Mouse (Mus musculus): ENCODE measurements around the gene Arsg.
A peak's percentile ranks its signal among the peaks of the same experiment; 100 is the strongest.

Gene Arsg

GRCm38 (mm10) chr11:109473171-109474085, at the start of gene Arsg, which contains the start of gene Slc16a6:
Gene Arsg (plus strand): TSS chr11:109473374.
Gene Slc16a6 (minus strand): TSS chr11:109473598.
- DNase-seq (ENCODE audit: low spot score in 2 of 2) = peak; percentile 91 to 92

DNA sequence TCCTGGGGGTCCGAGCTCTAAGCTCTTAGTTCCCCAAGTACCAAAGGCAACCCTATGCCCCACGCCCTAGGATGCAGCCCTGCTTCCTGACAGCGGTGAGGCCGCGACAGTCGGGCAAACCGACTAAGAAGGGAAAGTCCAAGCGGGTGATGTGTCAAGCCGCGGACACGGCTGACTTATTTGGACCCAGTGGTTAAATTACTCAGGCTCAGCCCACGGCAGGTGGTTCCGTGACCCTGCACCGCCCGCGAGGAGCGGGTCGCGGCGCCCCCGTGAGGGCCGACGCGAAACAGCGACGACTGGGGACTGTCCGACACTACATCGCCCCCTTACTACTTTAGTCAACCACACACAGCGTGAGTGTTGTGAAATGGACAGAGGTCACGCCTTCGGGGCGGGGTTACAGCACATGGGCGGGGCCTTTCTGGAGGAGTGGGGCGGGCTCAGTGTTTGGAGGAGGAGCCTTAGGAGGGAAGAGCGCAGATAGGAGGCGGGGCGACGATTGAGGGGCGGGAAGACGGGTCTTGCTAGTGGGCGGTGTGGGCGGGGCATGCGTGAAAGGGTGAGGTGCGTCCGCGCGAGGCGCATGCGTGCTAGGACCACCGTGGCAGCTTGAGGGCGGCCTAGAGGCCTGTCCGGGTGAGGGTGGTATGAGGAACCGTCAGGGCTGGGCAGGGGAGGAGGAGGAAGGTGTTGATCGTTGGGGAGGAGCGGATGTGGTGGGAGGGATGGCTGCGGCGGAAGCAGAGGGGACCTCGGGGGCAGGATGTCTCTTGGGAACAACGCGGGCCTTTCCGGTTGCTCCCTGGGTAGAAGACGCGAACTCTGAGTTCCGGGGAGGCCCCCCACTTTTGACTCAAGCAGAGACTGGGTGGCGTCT, 47.5 kb upstream of the Arsg start, which contains the start of gene Amz2:
Gene Amz2, plus strand, starts transcription at position 555 of the 880 bp plus-strand sequence.
- peak; percentile 99 for DNase-seq (ENCODE audit: low spot score in 2 of 2)

- DNase-seq (ENCODE audit: low spot score in 2 of 2) = no peak
Measured at GRCm38 (mm10) chr11:109426272-109426586, 46.9 kb upstream of the Arsg start.

DNA sequence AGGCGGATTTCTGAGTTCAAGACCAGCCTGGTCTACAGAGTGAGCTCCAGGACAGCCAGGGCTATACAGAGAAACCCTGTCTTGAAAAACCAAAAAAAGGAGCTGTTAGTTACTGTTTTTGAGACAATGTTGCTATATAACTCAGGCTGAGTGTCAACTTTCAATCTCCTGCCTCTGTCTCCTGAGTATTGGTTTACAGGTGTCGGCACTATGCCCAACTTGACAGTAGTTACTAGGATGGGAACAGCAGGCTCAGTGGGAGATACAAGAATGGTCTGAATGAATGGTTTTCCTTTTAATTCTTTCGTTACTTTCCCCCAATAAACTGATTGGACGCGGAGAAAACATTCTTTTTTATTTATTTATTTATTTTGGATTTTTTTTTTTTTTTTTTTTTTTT, 45.8 kb upstream of the Arsg start:
- DNase-seq (ENCODE audit: low spot score in 2 of 2) = no peak

DNA sequence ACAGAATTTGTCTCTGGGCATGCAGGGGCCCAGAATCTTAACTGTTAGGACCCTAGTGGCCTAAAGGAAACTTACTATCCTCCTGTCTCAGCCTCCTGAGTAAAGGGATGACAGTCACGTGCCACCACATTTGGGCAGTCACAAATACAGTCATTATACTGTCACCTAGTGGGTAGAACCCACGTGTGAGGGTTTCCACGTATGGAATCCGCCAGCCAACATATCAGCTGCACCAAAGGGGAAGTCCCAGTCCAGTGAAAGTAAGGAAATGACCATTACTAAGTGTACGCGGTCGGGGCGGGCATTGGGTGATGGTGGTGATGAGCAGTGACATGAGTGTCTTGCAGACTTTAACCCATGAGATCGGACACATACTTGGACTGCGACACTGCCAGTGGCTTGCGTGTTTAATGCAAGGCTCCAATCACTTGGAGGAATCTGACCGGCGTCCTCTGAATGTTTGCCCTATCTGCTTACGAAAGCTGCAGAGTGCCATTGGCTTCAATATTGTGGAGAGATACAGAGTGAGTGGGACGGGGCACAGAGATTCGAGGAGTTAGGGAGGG, 38.9 kb upstream of the Arsg start:
- DNase-seq (ENCODE audit: low spot score in 2 of 2) = no peak

DNA sequence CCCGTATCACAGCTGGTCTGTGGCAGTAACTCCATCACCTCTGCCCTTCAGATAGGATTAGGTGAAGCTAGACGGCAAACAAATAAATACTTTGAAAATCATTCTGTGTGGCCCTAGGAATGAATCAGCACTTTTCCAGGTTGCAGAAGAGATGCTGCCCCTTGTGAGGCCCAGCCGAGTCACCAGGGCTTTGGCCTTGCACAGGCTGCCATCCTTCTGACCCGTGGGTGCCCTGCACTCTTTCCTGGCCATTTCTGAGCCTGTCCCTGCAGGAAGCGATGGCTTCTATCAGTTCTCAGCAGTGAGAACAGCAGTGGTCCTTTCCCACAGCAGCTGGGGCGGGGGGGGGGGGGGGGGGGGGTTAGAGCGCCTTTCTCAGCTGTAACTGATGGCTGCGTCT, 36.3 kb upstream of the Arsg start:
- DNase-seq (ENCODE audit: low spot score in 2 of 2) = no peak

DNA sequence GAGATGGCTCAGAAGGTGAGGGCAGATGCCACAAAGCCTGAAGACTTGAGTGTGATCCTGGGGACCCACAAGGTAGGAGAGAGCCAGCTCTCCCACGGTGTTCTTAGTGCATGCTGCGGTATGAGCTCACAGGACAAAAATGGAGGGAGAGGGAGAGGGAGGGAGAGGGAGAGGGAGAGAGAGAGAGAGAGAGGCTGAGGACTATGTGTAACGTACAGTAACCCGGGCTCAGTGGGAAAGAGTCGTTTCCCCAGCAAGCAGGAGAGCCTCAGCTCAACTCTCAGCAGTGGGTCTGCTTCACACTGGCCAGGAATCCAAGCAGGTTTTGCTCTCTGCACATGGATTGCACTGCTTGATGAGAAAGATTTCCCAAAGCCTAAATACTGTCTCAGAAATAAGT, 34.0 kb upstream of the Arsg start:
- DNase-seq (ENCODE audit: low spot score in 2 of 2) = no peak

GRCm38 (mm10) chr11:109439829-109440340, 33.3 kb upstream of the Arsg start:
- DNase-seq (ENCODE audit: low spot score in 2 of 2) = peak; percentile 82

- no peak for DNase-seq (ENCODE audit: low spot score in 2 of 2)
Measured at GRCm38 (mm10) chr11:109440641-109441040, 32.5 kb upstream of the Arsg start.

DNA sequence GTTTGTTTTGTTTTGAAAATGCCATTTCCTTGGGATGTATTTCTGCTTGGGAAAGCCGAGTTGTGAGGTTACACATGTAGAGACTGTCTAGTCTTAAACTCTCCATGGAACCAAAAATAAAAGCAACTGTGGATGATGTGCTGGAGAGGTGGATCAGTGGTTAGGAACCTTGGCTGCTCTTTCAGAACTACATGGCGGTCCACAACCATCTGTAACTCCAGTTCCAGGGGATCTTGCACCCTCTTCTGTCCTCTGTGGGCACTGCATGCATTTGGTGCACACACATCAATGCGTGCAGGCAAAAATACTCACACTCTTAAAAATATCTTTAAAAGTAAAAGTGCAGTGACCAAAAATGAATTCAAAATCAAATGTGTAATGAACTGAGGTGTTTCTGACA, 32.1 kb upstream of the Arsg start:
- peak in 1 of 2 experiments; percentile 51 for DNase-seq (ENCODE audit: low spot score in 2 of 2)

DNA sequence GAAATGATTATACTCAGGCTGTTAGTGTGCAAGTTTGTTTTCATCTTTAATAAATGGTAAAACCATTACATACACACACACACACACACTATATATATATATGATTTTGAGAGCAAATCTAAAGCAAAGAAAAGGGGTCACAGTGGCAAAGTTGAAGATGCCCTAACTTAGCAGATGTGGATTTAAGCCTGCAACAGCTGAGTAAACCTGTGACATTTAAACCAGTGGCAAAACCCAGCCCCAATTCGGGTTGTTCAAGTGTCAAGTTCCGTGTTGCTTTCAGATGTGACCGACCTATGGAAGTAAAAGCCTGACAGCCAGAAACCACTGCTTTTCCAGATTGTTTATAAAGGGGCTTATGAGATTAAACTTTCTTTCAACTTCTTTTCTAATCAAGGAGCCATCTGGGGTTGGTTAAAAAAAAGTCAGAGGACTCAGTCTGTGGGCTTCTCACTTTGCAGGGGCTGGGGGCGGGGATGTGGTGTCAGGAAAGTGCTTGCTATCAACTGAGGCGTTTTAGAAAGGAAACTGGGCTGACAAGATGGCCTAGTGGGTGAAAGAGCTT, 30.9 kb upstream of the Arsg start:
- no peak for DNase-seq (ENCODE audit: low spot score in 2 of 2)

- DNase-seq (ENCODE audit: low spot score in 2 of 2) = no peak
Measured at GRCm38 (mm10) chr11:109443468-109444263, 29.5 kb upstream of the Arsg start.

DNA sequence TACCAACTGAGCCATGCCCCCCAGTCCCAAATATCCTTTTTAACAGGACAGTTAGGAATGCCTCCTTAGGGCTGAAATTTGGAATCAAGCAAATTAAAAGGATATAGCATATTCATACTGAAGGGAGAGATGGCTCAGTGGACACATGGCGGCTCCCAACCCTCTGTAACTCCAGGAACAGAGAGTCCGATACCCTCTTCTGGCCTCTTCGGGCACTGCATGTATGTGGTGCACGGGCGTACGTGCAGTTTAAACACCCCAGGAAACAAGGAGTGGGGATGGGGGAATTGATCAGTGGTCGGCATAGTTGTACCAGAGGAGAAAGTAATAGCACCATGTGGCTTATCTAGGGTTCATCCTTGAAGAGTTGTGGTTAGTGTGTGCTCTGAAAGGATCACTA, 28.6 kb upstream of the Arsg start:
- no peak for DNase-seq (ENCODE audit: low spot score in 2 of 2)

GRCm38 (mm10) chr11:109445438-109446035, 27.6 kb upstream of the Arsg start:
- DNase-seq (ENCODE audit: low spot score in 2 of 2) = peak in 1 of 2 experiments; percentile 58

- DNase-seq (ENCODE audit: low spot score in 2 of 2) = no peak
Measured at GRCm38 (mm10) chr11:109451169-109451568, 22.0 kb upstream of the Arsg start.

DNA sequence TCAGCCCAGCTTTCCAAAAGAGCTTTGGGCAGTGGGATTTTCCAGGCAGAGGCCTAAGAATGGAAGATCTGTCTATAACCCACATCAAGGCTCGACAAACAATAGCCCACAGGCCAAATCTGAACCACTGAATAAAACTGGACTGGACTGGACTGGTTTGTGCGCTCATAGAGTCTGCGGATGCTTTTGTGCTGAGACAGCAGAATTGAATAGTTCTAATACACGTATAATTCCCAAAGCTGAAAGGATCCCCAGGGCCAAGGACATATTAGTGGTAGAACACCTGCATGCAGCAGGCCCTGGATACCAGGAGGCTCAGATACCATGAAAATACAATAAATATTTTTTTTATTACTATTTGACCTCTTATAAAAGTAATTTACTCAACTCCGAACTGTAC, 16.9 kb upstream of the Arsg start:
- no peak for DNase-seq (ENCODE audit: low spot score in 2 of 2)

GRCm38 (mm10) chr11:109458165-109458564, 15.0 kb upstream of the Arsg start:
- DNase-seq (ENCODE audit: low spot score in 2 of 2) = no peak

- DNase-seq (ENCODE audit: low spot score in 2 of 2) = no peak
Measured at GRCm38 (mm10) chr11:109460586-109460985, 12.6 kb upstream of the Arsg start.

GRCm38 (mm10) chr11:109465068-109465467, 8.1 kb upstream of the Arsg start:
- no peak for DNase-seq (ENCODE audit: low spot score in 2 of 2)

- DNase-seq (ENCODE audit: low spot score in 2 of 2) = no peak
Measured at GRCm38 (mm10) chr11:109466987-109467386, 6.2 kb upstream of the Arsg start.

Measured in spleen, postnatal 36 days (tissue).